Mouse (Mus musculus): ENCODE data around the gene Btnl10. TPM values are rescaled to one million over a fixed set of nuclear protein-coding genes. Genes with fewer than 3 reads are reported as not detected.

Btnl10 gene
- total and polyA plus RNA-seq, 3 experiments = not detected

DNA sequence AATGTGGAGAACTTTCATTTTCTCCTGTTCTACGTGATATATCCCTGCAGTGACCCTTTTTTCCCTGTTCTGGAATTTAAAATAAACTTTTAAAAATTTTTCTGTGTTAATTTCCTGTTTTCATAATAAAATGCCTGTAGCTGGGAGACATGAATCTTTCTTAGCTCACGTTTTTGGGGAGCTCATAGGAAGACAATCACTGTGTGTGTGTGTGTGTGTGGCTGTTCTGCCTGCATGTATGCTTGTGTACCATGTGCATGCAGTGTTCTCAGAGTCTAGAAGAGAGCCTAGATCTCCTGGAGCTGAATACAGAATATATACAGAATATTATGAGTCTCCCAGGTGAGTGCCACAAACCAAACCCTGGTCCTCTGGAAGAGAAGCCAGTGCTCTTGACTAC, 9.3 kb downstream of the Btnl10 start:
- H3K9ac ChIP-seq (ENCODE audit: insufficient read depth, low read depth) = no peak overlapping the region
- peaks cover 18% of the 10 kb centered on the region for H3K27me3 ChIP-seq (replicated peaks)
- H3K4me3 ChIP-seq (replicated peaks in 1 of 3; ENCODE audit: low read depth in 2 of 3, low read length in 2 of 3, poor library complexity in 1 of 3) = no peak overlapping the region
- in situ Hi-C loops (cut with MboI; ENCODE audit: low pct_ligation_motif_present, low pct_unique_long_range_greater_than_20kb, low sequenced_read_pairs) = no loop called here
- H3K27ac ChIP-seq (ENCODE audit: insufficient read depth, low read depth) = no peak overlapping the region
- no peak for DNase-seq (ENCODE audit: extremely low read depth)
- TF ChIP-seq CHD1 (IDR thresholded peaks at IDR 0.05; ENCODE audit: low read depth, low read length) (no peak), CHD2 (IDR thresholded peaks at IDR 0.05; ENCODE audit: low read length) (no peak), USF1 (IDR thresholded peaks at IDR 0.05; ENCODE audit: low read depth, low read length) (no peak), MXI1 (IDR thresholded peaks at IDR 0.05; ENCODE audit: low read depth, low read length) (no peak), MAFK (IDR thresholded peaks at IDR 0.05; ENCODE audit: insufficient replicate concordance, low read length) (no peak), USF2 (conservative IDR thresholded peaks at IDR 0.05; ENCODE audit: low read depth, low read length) (no peak), RAD21 (IDR thresholded peaks at IDR 0.05; ENCODE audit: low read depth, low read length) (no peak), BHLHE40 (IDR thresholded peaks at IDR 0.05; ENCODE audit: low read depth, low read length) (no peak), JUND (conservative IDR thresholded peaks at IDR 0.05; ENCODE audit: low read depth, low read length) (no peak), ZC3H11A (IDR thresholded peaks at IDR 0.05; ENCODE audit: low read depth, low read length) (no peak), ETS1 (conservative IDR thresholded peaks at IDR 0.05; ENCODE audit: low read depth, low read length) (no peak), POLR2A (IDR thresholded peaks at IDR 0.05; ENCODE audit: low read depth, low read length) (no peak), ZKSCAN1 (IDR thresholded peaks at IDR 0.05; ENCODE audit: borderline replicate concordance, low read depth, low read length) (no peak), TCF12 (IDR thresholded peaks at IDR 0.05; ENCODE audit: low read depth, low read length) (no peak), MYC (IDR thresholded peaks at IDR 0.05; ENCODE audit: low read depth, low read length) (no peak), UBTF (IDR thresholded peaks at IDR 0.05; ENCODE audit: low read depth, low read length) (no peak), RCOR1 (conservative IDR thresholded peaks at IDR 0.05; ENCODE audit: low read depth, low read length) (no peak), HCFC1 (IDR thresholded peaks at IDR 0.05; ENCODE audit: low read depth, low read length) (no peak)
- no peaks in the 10 kb centered on the region for H3K79me2 ChIP-seq (replicated peaks; ENCODE audit: control insufficient read depth, extremely low read depth, insufficient read depth, poor library complexity, severe bottlenecking)
- dilution Hi-C loops (cut with MboI; ENCODE audit: extremely low pct_ligation_motif_present, extremely low pct_unique_long_range_greater_than_20kb, low sequenced_read_pairs) = no loop called here
- H3K36me3 ChIP-seq (replicated peaks in 1 of 2; ENCODE audit: control insufficient read depth in 1 of 2, insufficient read depth in 1 of 2, low read length in 1 of 2) = peaks cover 13 to 18% of the 10 kb centered on the region in 2 experiments
- no peak overlapping the region for H3K4me2 ChIP-seq (ENCODE audit: insufficient read depth, low read depth, poor library complexity, severe bottlenecking)
- no peaks in the 10 kb centered on the region for H3K9me3 ChIP-seq (replicated peaks; ENCODE audit: low read length)
- H3K4me1 ChIP-seq (ENCODE audit: control insufficient read depth in 1 of 2, insufficient read depth in 2 of 2) = peaks cover 2 to 16% of the 10 kb centered on the region in 2 experiments; a peak in 3 of 4 replicates

DNA sequence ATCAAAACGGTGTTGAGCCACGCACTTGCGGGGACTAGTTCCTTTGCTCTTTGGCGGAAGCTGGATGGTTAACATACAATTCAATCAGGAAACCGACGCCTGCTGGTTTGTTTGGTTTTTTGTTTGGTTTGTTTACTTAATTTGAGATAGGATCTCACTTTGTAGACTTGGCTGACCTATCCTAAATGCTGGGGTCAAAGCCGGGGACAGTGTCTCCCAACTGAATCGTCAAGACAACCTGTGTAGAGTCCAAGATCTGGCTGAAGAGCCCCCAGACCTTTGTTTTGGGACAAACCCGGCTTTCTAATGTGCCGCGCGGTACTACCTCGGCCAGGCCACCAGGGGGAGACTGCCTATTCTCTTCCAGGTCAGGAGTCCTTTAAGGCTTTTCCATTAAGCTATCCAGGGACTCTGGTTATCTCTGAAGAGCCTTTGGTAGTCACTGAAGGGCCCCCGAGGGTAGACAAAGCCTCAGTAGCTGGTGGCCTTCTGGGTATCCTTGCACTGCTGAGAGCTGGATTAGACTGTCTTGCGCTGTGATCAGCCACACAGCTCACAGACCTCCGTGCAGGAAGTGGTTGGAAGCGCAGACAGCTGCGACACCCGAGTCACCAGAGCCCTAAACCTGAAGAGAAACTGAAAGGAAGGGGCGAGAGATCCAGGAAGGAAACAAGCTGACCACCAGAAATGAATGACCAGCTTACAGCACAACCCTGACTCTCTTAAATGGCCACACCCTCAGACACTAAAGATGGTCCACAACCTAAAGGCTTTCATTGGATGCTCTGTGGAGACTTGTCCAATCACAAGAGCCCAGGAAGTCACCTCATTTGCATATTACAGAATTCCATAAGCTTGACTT, 10.3 kb downstream of the Btnl10 start:
- H3K27me3 ChIP-seq (replicated peaks) = peaks cover 16% of the 10 kb centered on the region
- no peaks in the 10 kb centered on the region for H3K9me3 ChIP-seq (replicated peaks; ENCODE audit: low read length)
- in situ Hi-C loops (cut with MboI; ENCODE audit: low pct_ligation_motif_present, low pct_unique_long_range_greater_than_20kb, low sequenced_read_pairs) = no loop called here
- dilution Hi-C loops (cut with MboI; ENCODE audit: extremely low pct_ligation_motif_present, extremely low pct_unique_long_range_greater_than_20kb, low sequenced_read_pairs) = no loop called here
- H3K9ac ChIP-seq (ENCODE audit: insufficient read depth, low read depth) = peak overlapping the region; percentile 26
- H3K79me2 ChIP-seq (replicated peaks; ENCODE audit: control insufficient read depth, extremely low read depth, insufficient read depth, poor library complexity, severe bottlenecking) = no peaks in the 10 kb centered on the region
- peaks cover 0 to 6% of the 10 kb centered on the region in 2 experiments; a peak in 3 of 4 replicates for H3K4me1 ChIP-seq (ENCODE audit: control insufficient read depth in 1 of 2, insufficient read depth in 2 of 2)
- H3K4me2 ChIP-seq (ENCODE audit: insufficient read depth, low read depth, poor library complexity, severe bottlenecking) = peak overlapping the region; percentile 90
- H3K4me3 ChIP-seq (replicated peaks in 1 of 3; ENCODE audit: low read depth in 2 of 3, low read length in 2 of 3, poor library complexity in 1 of 3) = peak overlapping the region; percentile 42 to 57 (median 53)
- DNase-seq (ENCODE audit: extremely low read depth) = peak; percentile 78
- H3K27ac ChIP-seq (ENCODE audit: insufficient read depth, low read depth) = peak overlapping the region; percentile 64
- H3K36me3 ChIP-seq (replicated peaks in 1 of 2; ENCODE audit: control insufficient read depth in 1 of 2, insufficient read depth in 1 of 2, low read length in 1 of 2) = peaks cover 23 to 28% of the 10 kb centered on the region in 2 experiments
- TF ChIP-seq JUND (conservative IDR thresholded peaks at IDR 0.05; ENCODE audit: low read depth, low read length) (no peak), ZNF384 (IDR thresholded peaks at IDR 0.05; ENCODE audit: low read depth, low read length) (no peak), MEF2A (IDR thresholded peaks at IDR 0.05; ENCODE audit: borderline replicate concordance, low read depth, low read length) (0 out of 2 replicates have a peak, but pooled peaks have one; percentile 25), ELF1 (IDR thresholded peaks at IDR 0.05; ENCODE audit: low read depth, low read length) (peak; percentile 62; the same call in 1 of the 2 replicates), CHD2 (IDR thresholded peaks at IDR 0.05; ENCODE audit: low read length) (peak; percentile 77), EP300 (IDR thresholded peaks at IDR 0.05; ENCODE audit: low read length) (no peak), TBP (conservative IDR thresholded peaks at IDR 0.05; ENCODE audit: low read depth, low read length) (peak; percentile 96), SMC3 (IDR thresholded peaks at IDR 0.05; ENCODE audit: low read depth, low read length) (peak; percentile 85), HCFC1 (IDR thresholded peaks at IDR 0.05; ENCODE audit: low read depth, low read length) (no peak), E2F4 (IDR thresholded peaks at IDR 0.05; ENCODE audit: insufficient replicate concordance, low read depth, low read length) (no peak), RAD21 (IDR thresholded peaks at IDR 0.05; ENCODE audit: low read depth, low read length) (peak; percentile 63), BHLHE40 (IDR thresholded peaks at IDR 0.05; ENCODE audit: low read depth, low read length) (0 out of 2 replicates have a peak, but pooled peaks have one; percentile 5), MYC (IDR thresholded peaks at IDR 0.05; ENCODE audit: low read depth, low read length) (no peak), POLR2A (IDR thresholded peaks at IDR 0.05; ENCODE audit: low read depth, low read length) (peak; percentile 63; the same call in 1 of the 2 replicates), KAT2A (IDR thresholded peaks at IDR 0.05; ENCODE audit: insufficient replicate concordance, low read length) (no peak), CTCF (conservative IDR thresholded peaks at IDR 0.05 in 1 of 2, IDR thresholded peaks at IDR 0.05 in 1 of 2; ENCODE audit: low read depth in 2 of 2, low read length in 2 of 2) (peak; percentile 85 to 94), USF2 (conservative IDR thresholded peaks at IDR 0.05; ENCODE audit: low read depth, low read length) (no peak), MAX (IDR thresholded peaks at IDR 0.05; ENCODE audit: low read length) (no peak), USF1 (IDR thresholded peaks at IDR 0.05; ENCODE audit: low read depth, low read length) (no peak), SIN3A (IDR thresholded peaks at IDR 0.05; ENCODE audit: low read length) (no peak), MXI1 (IDR thresholded peaks at IDR 0.05; ENCODE audit: low read depth, low read length) (no peak), ZC3H11A (IDR thresholded peaks at IDR 0.05; ENCODE audit: low read depth, low read length) (no peak)
